Mouse (Mus musculus) C2C12 (cell line): ENCODE measurements around the gene Spock2.
"Not testable (repeated sequence)": the region's sequence is repeated elsewhere in the genome, so short reads cannot be mapped to it uniquely, and the experiment has no call there.

Source experiments
- CEBPB ChIP-seq: IDR thresholded peaks from one replicate; pipeline ENCODE4 v1.6.1; 2011; ENCODE audit warnings: low read depth, mild to moderate bottlenecking, control low read depth, moderate library complexity
- CTCF ChIP-seq: IDR thresholded peaks from one replicate; pipeline ENCODE4 v1.5.1; 2011; ENCODE audit not compliant: control insufficient read depth, insufficient read depth, insufficient read length
- MAX ChIP-seq: IDR thresholded peaks from one replicate; pipeline ENCODE4 v1.6.1; 2011; ENCODE audit warnings: mild to moderate bottlenecking, control low read depth
- MYOD1 ChIP-seq: IDR thresholded peaks from one replicate; pipeline ENCODE4 v1.6.1; 2011; ENCODE audit warnings: low read depth; ENCODE audit not compliant: control insufficient read depth, insufficient read length
- MYOG ChIP-seq: IDR thresholded peaks from one replicate; pipeline ENCODE4 v1.6.1; 2011; ENCODE audit not compliant: control insufficient read depth, insufficient read length; ENCODE audit errors: extremely low read depth
- USF1 ChIP-seq: IDR thresholded peaks from one replicate; pipeline ENCODE4 v1.6.1; 2011; ENCODE audit warnings: low read depth, mild to moderate bottlenecking, control low read depth, moderate library complexity

DNA sequence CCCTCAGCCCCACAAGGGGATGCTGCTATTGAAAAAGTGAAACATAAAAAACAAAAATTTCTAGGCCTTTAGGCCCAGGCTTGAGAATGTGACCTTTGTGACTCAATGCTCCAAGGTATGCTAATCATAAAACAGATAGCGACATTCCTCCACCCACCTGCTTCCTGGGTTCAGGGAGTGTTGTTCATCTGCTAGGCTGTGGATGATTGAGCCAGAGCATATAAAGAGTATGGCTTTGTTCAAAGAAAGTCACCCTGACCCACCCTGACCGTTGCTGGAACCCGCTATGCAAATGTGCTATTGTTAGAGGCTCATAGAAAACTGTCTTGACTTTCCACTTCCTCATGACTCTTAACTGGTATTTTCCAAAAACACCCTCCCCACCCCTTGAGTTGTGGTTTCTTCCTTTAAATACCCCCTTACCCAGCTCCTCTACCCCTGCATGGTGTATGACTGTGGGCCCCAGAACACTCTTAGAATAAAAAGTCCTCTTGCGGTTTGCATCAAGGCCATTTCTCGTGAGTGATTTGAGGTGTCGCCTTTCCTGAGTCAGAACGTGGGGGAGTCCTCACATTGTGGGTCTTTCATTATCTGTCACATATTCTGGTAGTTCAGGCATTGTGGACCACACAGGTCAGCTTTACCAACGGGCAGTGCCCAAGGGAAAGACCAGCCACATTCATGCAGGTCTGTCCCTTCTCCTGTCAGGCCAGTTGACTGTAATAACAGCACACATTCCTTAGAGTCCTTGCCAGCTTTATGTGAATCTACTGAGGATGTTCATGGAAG lies 56.4 kb downstream of the Spock2 start:
- not testable (repeated sequence) for TF ChIP-seq CTCF, USF1, MYOD1, CEBPB, MYOG, MAX
